Mouse (Mus musculus): Measurements from ENCODE around the gene Gtf3c2. TPM values are rescaled to one million over a fixed set of nuclear protein-coding genes. Genes with fewer than 3 reads are reported as not detected.
"Not testable (repeated sequence)": the region's sequence is repeated elsewhere in the genome, so short reads cannot be mapped to it uniquely, and the experiment has no call there.

Gtf3c2 gene
- 10 to 100 TPM; 53.3 to 57.8 TPM for total RNA-seq (2021)

- peak; percentile 96 to 99 for DNase-seq (ENCODE audit: low spot score in 2 of 2)
- intact Hi-C loops (cut with DNase I) = loop anchor here (1.0 kb wide), 1 partner anchor 13 kb away; the partner anchor contains the start of genes Eif2b4 and Snx17
Measured at GRCm38 (mm10) chr5:31179766-31180630, at the start of gene Gtf3c2, which contains the start of gene Gm29609. Gtf3c2 (minus strand) TSS chr5:31180144. Gm29609 (minus strand) TSS chr5:31179911.

- DNase-seq (ENCODE audit: low spot score in 2 of 2) = no peak
- intact Hi-C loops (cut with DNase I) = no loop called here
Measured at GRCm38 (mm10) chr5:31226641-31227040, 46.7 kb upstream of the Gtf3c2 start.

- DNase-seq (ENCODE audit: low spot score in 2 of 2) = no peak
- intact Hi-C loops (cut with DNase I) = loop anchor here (5.0 kb wide), 1 partner anchor 230 kb away; the partner anchor contains the start of gene Zfp512
Measured at GRCm38 (mm10) chr5:31222696-31223095, 42.8 kb upstream of the Gtf3c2 start.

GRCm38 (mm10) chr5:31221304-31221945, 41.5 kb upstream of the Gtf3c2 start:
- DNase-seq (ENCODE audit: low spot score in 2 of 2) = peak; percentile 23 to 47
- intact Hi-C loops (cut with DNase I) = loop anchor here (1.0 to 5.0 kb wide), 4 partner anchors 19 to 231 kb away; partner anchors contain the start of genes Ift172, Nrbp1 and Zfp512

GRCm38 (mm10) chr5:31220448-31221303, 40.7 kb upstream of the Gtf3c2 start, which contains the start of gene Ppm1g:
Ppm1g (minus strand) TSS chr5:31220687.
- intact Hi-C loops (cut with DNase I) = loop anchor here (1.0 to 5.0 kb wide), 4 partner anchors 20 to 232 kb away; partner anchors contain the start of genes Ift172, Nrbp1 and Zfp512
- DNase-seq (ENCODE audit: low spot score in 2 of 2) = peak; percentile 96

- intact Hi-C loops (cut with DNase I) = loop anchor here (2.0 to 5.0 kb wide), 3 partner anchors 71 to 232 kb away; partner anchors contain the start of genes Ift172 and Zfp512
Measured at GRCm38 (mm10) chr5:31219911-31220447, 40.0 kb upstream of the Gtf3c2 start.

GRCm38 (mm10) chr5:31219474-31219873, 39.5 kb upstream of the Gtf3c2 start:
- intact Hi-C loops (cut with DNase I) = no loop called here

More at GRCm38 (mm10) chr5:31219911-31220447, 40.0 kb upstream of the Gtf3c2 start:
- peak; percentile 55 to 57 for DNase-seq (ENCODE audit: low spot score in 2 of 2)

GRCm38 (mm10) chr5:31219070-31219469, 39.1 kb upstream of the Gtf3c2 start:
- DNase-seq (ENCODE audit: low spot score in 2 of 2) = no peak
- intact Hi-C loops (cut with DNase I) = no loop called here

More at GRCm38 (mm10) chr5:31219474-31219873, 39.5 kb upstream of the Gtf3c2 start:
- no peak for DNase-seq (ENCODE audit: low spot score in 2 of 2)

GRCm38 (mm10) chr5:31218294-31218693, 38.4 kb upstream of the Gtf3c2 start:
- intact Hi-C loops (cut with DNase I) = no loop called here
- DNase-seq (ENCODE audit: low spot score in 2 of 2) = no peak

GRCm38 (mm10) chr5:31216554-31216953, 36.6 kb upstream of the Gtf3c2 start:
- intact Hi-C loops (cut with DNase I); DNase-seq (ENCODE audit: low spot score in 2 of 2): not testable (repeated sequence)

GRCm38 (mm10) chr5:31204421-31204820, 24.5 kb upstream of the Gtf3c2 start:
- intact Hi-C loops (cut with DNase I) = no loop called here
- no peak for DNase-seq (ENCODE audit: low spot score in 2 of 2)

- intact Hi-C loops (cut with DNase I) = no loop called here
- DNase-seq (ENCODE audit: low spot score in 2 of 2) = no peak
Measured at GRCm38 (mm10) chr5:31203866-31204265, 23.9 kb upstream of the Gtf3c2 start.

- no peak for DNase-seq (ENCODE audit: low spot score in 2 of 2)
- intact Hi-C loops (cut with DNase I) = no loop called here
Measured at GRCm38 (mm10) chr5:31202933-31203332, 23.0 kb upstream of the Gtf3c2 start.

GRCm38 (mm10) chr5:31201742-31202590, 22.0 kb upstream of the Gtf3c2 start, which contains the start of gene Zfp513:
Zfp513 (minus strand) TSS chr5:31202303.
- DNase-seq (ENCODE audit: low spot score in 2 of 2) = peak; percentile 97 to 100
- intact Hi-C loops (cut with DNase I) = loop anchor here (1.0 kb wide), 1 partner anchor 9 kb away; the partner anchor contains the start of genes Eif2b4 and Snx17

- intact Hi-C loops (cut with DNase I) = loop anchor here (1.0 kb wide), 1 partner anchor 8 kb away; the partner anchor contains the start of genes Eif2b4 and Snx17
Measured at GRCm38 (mm10) chr5:31201042-31201741, 21.2 kb upstream of the Gtf3c2 start.

GRCm38 (mm10) chr5:31200327-31200768, 20.4 kb upstream of the Gtf3c2 start:
- no peak for DNase-seq (ENCODE audit: low spot score in 2 of 2)
- intact Hi-C loops (cut with DNase I) = no loop called here

More at GRCm38 (mm10) chr5:31201042-31201741, 21.2 kb upstream of the Gtf3c2 start:
- DNase-seq (ENCODE audit: low spot score in 2 of 2) = no peak

- intact Hi-C loops (cut with DNase I) = loop anchor here (10.0 kb wide), 1 partner anchor 245 kb away; no protein-coding TSS in a partner anchor
- no peak for DNase-seq (ENCODE audit: low spot score in 2 of 2)
Measured at GRCm38 (mm10) chr5:31199893-31200292, 19.9 kb upstream of the Gtf3c2 start.

Data from left cerebral cortex, postnatal 25 days (tissue).